Mouse (Mus musculus): Measurements from ENCODE around the gene Dgkd.
"Not testable (repeated sequence)": the region's sequence is repeated elsewhere in the genome, so short reads cannot be mapped to it uniquely, and the experiment has no call there.

- not testable (repeated sequence) for TF ChIP-seq POLR2A (IDR thresholded peaks at IDR 0.05; ENCODE audit: low read depth, low read length); CTCF (conservative IDR thresholded peaks at IDR 0.05; ENCODE audit: insufficient read depth, insufficient read length, low read depth, low read length)
These were observed 25.6 kb upstream of the Dgkd start for GRCm38 (mm10) chr1:87827476-87827875.
